Mouse (Mus musculus): ENCODE results near the gene Rfc1.

DNA sequence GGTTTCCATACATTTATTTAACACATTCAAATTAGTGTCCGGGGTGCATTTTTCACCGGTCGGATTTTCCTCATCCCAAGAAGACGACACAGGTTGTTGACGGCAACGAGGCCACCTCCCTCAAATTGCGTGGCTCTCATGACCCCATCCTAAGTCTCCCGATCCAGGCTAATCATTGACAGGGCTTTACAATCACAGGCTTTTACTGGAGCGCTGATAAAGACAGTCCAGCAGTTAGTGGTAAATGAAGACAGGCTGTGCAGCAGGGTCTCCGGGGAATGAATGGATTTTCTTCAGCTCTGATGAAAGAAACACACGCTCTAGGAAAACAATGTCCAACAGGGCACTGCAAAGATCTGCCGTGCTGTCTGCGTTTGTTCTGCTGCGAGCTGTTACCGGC lies 12.7 kb upstream of the Rfc1 start, which contains the start of gene Klb:
- no peak for TF ChIP-seq CTCF (IDR thresholded peaks at IDR 0.05; ENCODE audit: extremely low read depth, insufficient read depth, insufficient read length, insufficient replicate concordance)
- TF ChIP-seq POLR2A (IDR thresholded peaks at IDR 0.05; ENCODE audit: low read depth, low read length) = no peak
